Mouse (Mus musculus) MEL (cell line): ENCODE measurements at regions not wholly inside any gene's neighbourhood (a gene's known extent, or its start where the extent isn't known, plus 50 kb on each side); places are given as distances from the start of the nearest gene placed in this dataset.

Experiments used
- DNase-seq: peaks from one replicate; pipeline ENCODE4 v3.0.0; 2011; ENCODE audit warnings: low read depth, low spot score
- H3K27ac ChIP-seq: 2 replicates; pipeline ENCODE4 v1.5.1; 2012; ENCODE audit warnings: low read depth, mild to moderate bottlenecking, control low read depth, low read length, moderate library complexity; ENCODE audit not compliant: control insufficient read depth
- H3K27me3 ChIP-seq, 2 experiments: fragments of 150-350 bp in 1 of 2; sonication (generic) in 1 of 2; 2 replicates each; pipeline ENCODE4 v1.6.1; 2012; ENCODE audit warnings: low read length in 2 of 2, mild to moderate bottlenecking in 2 of 2, improper control_type of control experiment in 1 of 2, moderate library complexity in 1 of 2; ENCODE audit not compliant: insufficient read depth in 2 of 2, control insufficient read depth in 1 of 2
- H3K36me3 ChIP-seq, 2 experiments: 2 replicates each; pipeline ENCODE4 v1.6.1; 2012 to 2014; ENCODE audit warnings: low read length in 2 of 2, improper control_type of control experiment in 1 of 2, inconsistent platforms in 1 of 2, mild to moderate bottlenecking in 1 of 2; ENCODE audit not compliant: insufficient read depth in 2 of 2, control insufficient read depth in 1 of 2
- H3K4me1 ChIP-seq, 2 experiments: fragments of 150-350 bp in 1 of 2; sonication (generic) in 1 of 2; 2 replicates each; pipeline ENCODE4 v1.6.1; 2012; ENCODE audit warnings: low read length in 2 of 2, improper control_type of control experiment in 1 of 2, mild to moderate bottlenecking in 1 of 2; ENCODE audit not compliant: insufficient read depth in 2 of 2, control insufficient read depth in 1 of 2
- H3K4me3 ChIP-seq, 2 experiments: fragments of 150-350 bp in 1 of 2; sonication (generic) in 1 of 2; 2 replicates each; pipeline ENCODE4 v1.5.1; 2012; ENCODE audit warnings: low read depth in 2 of 2, low read length in 2 of 2, mild to moderate bottlenecking in 2 of 2, moderate library complexity in 2 of 2, control low read depth in 1 of 2, improper control_type of control experiment in 1 of 2; ENCODE audit not compliant: control insufficient read depth in 1 of 2, insufficient read depth in 1 of 2
- H3K79me2 ChIP-seq: 2 replicates; pipeline ENCODE4 v1.6.1; 2012; ENCODE audit warnings: mild to moderate bottlenecking, low read length, moderate library complexity; ENCODE audit not compliant: control insufficient read depth, poor library complexity, insufficient read depth
- H3K9ac ChIP-seq: 2 replicates; pipeline ENCODE4 v1.6.1; 2012; ENCODE audit warnings: low read depth, mild to moderate bottlenecking, control low read depth, low read length, moderate library complexity; ENCODE audit not compliant: control insufficient read depth, poor library complexity, severe bottlenecking
- H3K9me3 ChIP-seq: fragments of 150-350 bp; sonication (generic); replicated peaks from 2 replicates; pipeline ENCODE4 v1.6.1; 2012; ENCODE audit warnings: mild to moderate bottlenecking, low read length, improper control_type of control experiment, moderate library complexity; ENCODE audit not compliant: insufficient read depth
- BHLHE40 ChIP-seq: IDR thresholded peaks from 2 replicates; pipeline ENCODE4 v1.6.1; 2012; ENCODE audit warnings: low read depth, mild to moderate bottlenecking, inconsistent platforms, low read length, improper control_type of control experiment, borderline replicate concordance
- CHD2 ChIP-seq: IDR thresholded peaks from 2 replicates; pipeline ENCODE4 v1.6.1; 2011; ENCODE audit warnings: low read length, improper control_type of control experiment
- CTCF ChIP-seq, 3 experiments: IDR thresholded peaks in 2 of 3; conservative IDR thresholded peaks in 1 of 3; 2 replicates each; pipeline ENCODE4 v1.5.1; 2011 to 2012; ENCODE audit warnings: low read length in 3 of 3, low read depth in 2 of 3, mild to moderate bottlenecking in 2 of 3, improper control_type of control experiment in 1 of 3, inconsistent platforms in 1 of 3, mixed read lengths in 1 of 3, moderate library complexity in 1 of 3; ENCODE audit not compliant: control insufficient read depth in 1 of 3, insufficient read depth in 1 of 3, poor library complexity in 1 of 3, severe bottlenecking in 1 of 3
- E2F4 ChIP-seq: IDR thresholded peaks from 2 replicates; pipeline ENCODE4 v1.6.1; 2011; ENCODE audit warnings: low read depth, low read length, improper control_type of control experiment, borderline replicate concordance
- ETS1 ChIP-seq: IDR thresholded peaks from 2 replicates; pipeline ENCODE4 v1.6.1; 2012; ENCODE audit warnings: low read depth, mild to moderate bottlenecking, inconsistent platforms, low read length, improper control_type of control experiment, moderate library complexity
- GABPA ChIP-seq: IDR thresholded peaks from 2 replicates; pipeline ENCODE4 v1.6.1; 2012; ENCODE audit warnings: low read depth, mild to moderate bottlenecking, inconsistent platforms, low read length, improper control_type of control experiment, moderate library complexity
- GATA1 ChIP-seq: IDR thresholded peaks from 2 replicates; pipeline ENCODE4 v1.6.1; 2011; ENCODE audit warnings: low read depth, low read length, improper control_type of control experiment
- HCFC1 ChIP-seq: IDR thresholded peaks from 2 replicates; pipeline ENCODE4 v1.6.1; 2012; ENCODE audit warnings: low read depth, mild to moderate bottlenecking, inconsistent platforms, low read length, improper control_type of control experiment, moderate library complexity
- JUND ChIP-seq: IDR thresholded peaks from 2 replicates; pipeline ENCODE4 v1.6.1; 2011; ENCODE audit warnings: low read depth, mild to moderate bottlenecking, improper control_type of control experiment, low read length
- MAX ChIP-seq: IDR thresholded peaks from 2 replicates; pipeline ENCODE4 v1.6.1; 2011; ENCODE audit warnings: low read length, improper control_type of control experiment
- MAZ ChIP-seq: IDR thresholded peaks from 2 replicates; pipeline ENCODE4 v1.6.1; 2012; ENCODE audit warnings: low read depth, mild to moderate bottlenecking, inconsistent platforms, low read length, improper control_type of control experiment
- MEF2A ChIP-seq: IDR thresholded peaks from 2 replicates; pipeline ENCODE4 v1.6.1; 2014; ENCODE audit warnings: low read depth, mild to moderate bottlenecking, inconsistent platforms, low read length, improper control_type of control experiment; ENCODE audit not compliant: poor library complexity, insufficient replicate concordance, severe bottlenecking; ENCODE audit errors: extremely low read depth
- MXI1 ChIP-seq: IDR thresholded peaks from 2 replicates; pipeline ENCODE4 v1.6.1; 2011; ENCODE audit warnings: mild to moderate bottlenecking, low read depth, low read length, improper control_type of control experiment
- MYB ChIP-seq: IDR thresholded peaks from 2 replicates; pipeline ENCODE4 v1.6.1; 2011; ENCODE audit warnings: mild to moderate bottlenecking, low read depth, low read length, improper control_type of control experiment
- NELFE ChIP-seq: IDR thresholded peaks from 2 replicates; pipeline ENCODE4 v1.6.1; 2011; ENCODE audit warnings: low read depth, low read length, improper control_type of control experiment
- NRF1 ChIP-seq: IDR thresholded peaks from 2 replicates; pipeline ENCODE4 v1.6.1; 2014; ENCODE audit warnings: low read depth, mild to moderate bottlenecking, inconsistent platforms, low read length, improper control_type of control experiment, moderate library complexity; ENCODE audit not compliant: poor library complexity, insufficient read depth, severe bottlenecking
- RCOR1 ChIP-seq: IDR thresholded peaks from 2 replicates; pipeline ENCODE4 v1.6.1; 2012; ENCODE audit warnings: low read depth, mild to moderate bottlenecking, inconsistent platforms, low read length, improper control_type of control experiment
- SIN3A ChIP-seq: IDR thresholded peaks from 2 replicates; pipeline ENCODE4 v1.6.1; 2012; ENCODE audit warnings: low read length, improper control_type of control experiment, inconsistent platforms
- SMC3 ChIP-seq: IDR thresholded peaks from 2 replicates; pipeline ENCODE4 v1.6.1; 2011; ENCODE audit warnings: low read depth, low read length, improper control_type of control experiment
- UBTF ChIP-seq: IDR thresholded peaks from 2 replicates; pipeline ENCODE4 v1.6.1; 2012; ENCODE audit warnings: low read depth, mild to moderate bottlenecking, inconsistent platforms, low read length, improper control_type of control experiment, moderate library complexity, borderline replicate concordance; ENCODE audit not compliant: insufficient read depth
- USF2 ChIP-seq, 2 experiments: IDR thresholded peaks; 2 replicates each; pipeline ENCODE4 v1.6.1; 2011 to 2012; ENCODE audit warnings: improper control_type of control experiment in 2 of 2, low read length in 2 of 2, borderline replicate concordance in 1 of 2, inconsistent platforms in 1 of 2, low read depth in 1 of 2, mild to moderate bottlenecking in 1 of 2; ENCODE audit not compliant: insufficient read depth in 1 of 2
- ZC3H11A ChIP-seq: IDR thresholded peaks from 2 replicates; pipeline ENCODE4 v1.6.1; 2012; ENCODE audit warnings: low read depth, mild to moderate bottlenecking, inconsistent platforms, low read length, improper control_type of control experiment
- ZKSCAN1 ChIP-seq: IDR thresholded peaks from 2 replicates; pipeline ENCODE4 v1.6.1; 2012; ENCODE audit warnings: low read depth, mild to moderate bottlenecking, inconsistent platforms, low read length, improper control_type of control experiment, moderate library complexity

DNA sequence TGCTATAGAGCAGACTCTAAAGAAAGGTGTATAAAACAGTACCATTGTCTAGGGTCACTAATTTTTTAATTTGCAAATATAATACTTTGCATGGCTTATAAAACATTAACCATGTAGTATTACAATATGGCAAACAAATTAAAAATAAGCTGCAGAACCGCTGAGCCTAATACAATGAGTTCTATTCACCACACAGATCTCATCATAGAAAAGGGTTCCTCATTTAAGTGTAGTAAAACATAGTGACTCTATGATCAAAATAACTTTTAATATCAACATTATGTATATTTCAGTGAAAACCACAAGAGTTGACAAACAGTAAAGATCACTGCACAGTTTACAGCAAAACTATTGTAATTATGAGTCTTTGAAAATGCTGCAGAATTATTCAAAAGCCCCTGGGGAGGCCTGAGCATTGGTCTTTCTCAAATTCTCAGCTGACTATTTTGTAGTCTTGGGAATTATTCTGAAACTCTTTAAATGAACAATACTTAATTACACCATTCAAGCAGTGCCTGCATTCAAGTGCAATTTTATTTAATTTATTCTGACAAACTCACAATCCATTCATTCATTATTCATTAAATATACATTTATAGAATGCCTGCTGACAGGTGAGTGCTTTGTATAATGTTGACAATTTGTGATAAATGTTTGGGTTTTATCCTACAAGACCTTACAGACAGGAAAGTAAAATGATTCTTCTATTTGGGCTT is 60.3 kb downstream of the Pcdh20 start:
- TF ChIP-seq NELFE (no peak), GATA1 (no peak), CHD2 (no peak), SMC3 (no peak), MAX (no peak), ZC3H11A (no peak), ZKSCAN1 (no peak), UBTF (no peak), GABPA (no peak), BHLHE40 (no peak), USF2 (IDR thresholded peaks at IDR 0.05; ENCODE audit: borderline replicate concordance in 1 of 2, insufficient read depth in 1 of 2, low read depth in 1 of 2, low read length in 2 of 2) (no peak), ETS1 (no peak), E2F4 (no peak), CTCF (IDR thresholded peaks at IDR 0.05 in 2 of 3, conservative IDR thresholded peaks at IDR 0.05 in 1 of 3; ENCODE audit: control insufficient read depth in 1 of 3, insufficient read depth in 1 of 3, low read depth in 2 of 3, low read length in 3 of 3, poor library complexity in 1 of 3, severe bottlenecking in 1 of 3) (no peak)
- Histone ChIP-seq H3K4me1 (no peaks in the 10 kb centered on the region), H3K79me2 (no peaks in the 10 kb centered on the region), H3K9me3 (no peaks in the 10 kb centered on the region), H3K4me3 (no peak overlapping the region), H3K36me3 (no peaks in the 10 kb centered on the region), H3K27ac (no peak overlapping the region), H3K27me3 (no peaks in the 10 kb centered on the region), H3K9ac (no peak overlapping the region)
- DNase-seq: no peak

- TF ChIP-seq NRF1 (no peak), MYB (no peak), MEF2A (no peak), JUND (no peak), ETS1 (no peak), MXI1 (no peak), UBTF (no peak), SIN3A (no peak), RCOR1 (no peak), MAZ (no peak), GABPA (no peak), ZC3H11A (no peak), HCFC1 (no peak)
- Histone ChIP-seq H3K9ac (no peak overlapping the region), H3K4me1 (no peaks in the 10 kb centered on the region), H3K9me3 (no peaks in the 10 kb centered on the region), H3K27me3 (no peaks in the 10 kb centered on the region), H3K27ac (no peak overlapping the region), H3K4me3 (no peak overlapping the region), H3K79me2 (no peaks in the 10 kb centered on the region), H3K36me3 (no peaks in the 10 kb centered on the region)
- DNase-seq: no peak
Measured at GRCm38 (mm10) chr14:88399270-88399669, 71.9 kb downstream of the Pcdh20 start.
